Mouse (Mus musculus) heart, embryonic 13.5 days (tissue): ENCODE results near the gene Hivep3. TPM values are rescaled to one million over a fixed set of nuclear protein-coding genes. Genes with fewer than 3 reads are reported as not detected.

ENCODE experiments used
- polyA plus RNA-seq: library from polyadenylated mRNA; unstranded; fragments of >200 nt; fragmentation: Nextera tagmentation; extraction: Ambion mirVana; gene quantifications from 2 replicates; pipeline ENCODE4 v1.2.1, GENCODE M21; 2015

Gene Hivep3
- polyA plus RNA-seq, 1 experiment from 2014 or later = 5.0 TPM

Other genes with a start within 250 kb of the Hivep3 start
- gene Rimkla, start 241.2 kb upstream of the Hivep3 start, polyA plus RNA-seq = 4.1 and 4.4 TPM in 2 replicates
- gene Foxj3, start 196.8 kb upstream of the Hivep3 start, polyA plus RNA-seq = 19.1 and 19.5 TPM in 2 replicates
- gene Frg2f1, start 194.3 kb upstream of the Hivep3 start, polyA plus RNA-seq = 2.9 and 5.6 TPM in 2 replicates
- not detected in 2 replicates for gene Guca2a, start 96.1 kb upstream of the Hivep3 start, polyA plus RNA-seq
- gene Guca2b, start 74.8 kb upstream of the Hivep3 start, polyA plus RNA-seq = not detected in 2 replicates